Mouse (Mus musculus) embryonic fibroblast, embryonic 13.5 days (primary cell): Measurements from ENCODE around the gene Wif1.

ENCODE experiments used
- CTCF ChIP-seq: IDR thresholded peaks from 2 replicates; pipeline ENCODE4 v1.5.1; 2011; ENCODE audit warnings: mild to moderate bottlenecking, control low read depth, low read length, moderate library complexity, borderline replicate concordance; ENCODE audit not compliant: insufficient read depth
- POLR2A ChIP-seq: IDR thresholded peaks from 2 replicates; pipeline ENCODE4 v1.6.1; 2011; ENCODE audit warnings: low read depth, mild to moderate bottlenecking, control low read depth, low read length, moderate library complexity

DNA sequence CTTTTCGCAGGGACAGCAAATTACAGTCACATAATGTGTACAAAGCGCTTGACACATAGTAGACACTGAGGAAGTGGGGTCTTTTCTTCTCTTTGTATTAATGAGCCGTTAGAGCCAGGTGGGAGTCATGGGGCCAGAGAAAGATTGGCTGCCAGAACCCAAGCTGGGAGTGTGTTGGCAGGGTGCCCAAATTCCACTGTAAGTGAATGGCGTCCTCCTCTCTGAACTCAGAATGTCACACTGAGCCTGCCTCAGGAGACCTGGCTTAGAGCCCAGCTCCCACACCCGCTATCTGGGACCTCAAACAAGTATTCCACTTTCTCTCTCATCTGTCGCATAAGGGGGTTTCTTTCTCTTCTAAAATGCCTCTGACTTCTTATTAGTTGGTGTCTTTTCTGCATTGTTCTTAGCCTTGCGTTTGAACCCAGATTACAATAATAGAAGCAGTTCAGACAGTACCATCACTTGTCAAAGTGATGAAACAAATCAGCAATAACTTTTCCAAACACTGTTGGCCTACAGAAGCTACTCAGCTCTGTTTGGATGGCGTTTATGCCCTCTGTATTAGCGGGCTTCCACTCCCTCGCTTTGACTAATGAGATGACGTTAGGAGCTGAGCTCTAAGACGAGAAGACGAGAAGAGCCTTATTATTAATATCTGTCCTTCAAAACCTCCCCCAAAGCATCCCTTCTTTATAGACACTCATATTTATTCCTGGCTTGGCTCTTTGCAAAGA lies 21.9 kb downstream of the Wif1 start:
- no peak for TF ChIP-seq CTCF
- no peak for TF ChIP-seq POLR2A
